Mouse (Mus musculus): ENCODE results near the gene Eepd1. TPM values are rescaled to one million over a fixed set of nuclear protein-coding genes. Genes with fewer than 3 reads are reported as not detected.

Eepd1 gene
- polyA plus RNA-seq, 1 experiment from 2014 or later, result 19.1 TPM

DNA sequence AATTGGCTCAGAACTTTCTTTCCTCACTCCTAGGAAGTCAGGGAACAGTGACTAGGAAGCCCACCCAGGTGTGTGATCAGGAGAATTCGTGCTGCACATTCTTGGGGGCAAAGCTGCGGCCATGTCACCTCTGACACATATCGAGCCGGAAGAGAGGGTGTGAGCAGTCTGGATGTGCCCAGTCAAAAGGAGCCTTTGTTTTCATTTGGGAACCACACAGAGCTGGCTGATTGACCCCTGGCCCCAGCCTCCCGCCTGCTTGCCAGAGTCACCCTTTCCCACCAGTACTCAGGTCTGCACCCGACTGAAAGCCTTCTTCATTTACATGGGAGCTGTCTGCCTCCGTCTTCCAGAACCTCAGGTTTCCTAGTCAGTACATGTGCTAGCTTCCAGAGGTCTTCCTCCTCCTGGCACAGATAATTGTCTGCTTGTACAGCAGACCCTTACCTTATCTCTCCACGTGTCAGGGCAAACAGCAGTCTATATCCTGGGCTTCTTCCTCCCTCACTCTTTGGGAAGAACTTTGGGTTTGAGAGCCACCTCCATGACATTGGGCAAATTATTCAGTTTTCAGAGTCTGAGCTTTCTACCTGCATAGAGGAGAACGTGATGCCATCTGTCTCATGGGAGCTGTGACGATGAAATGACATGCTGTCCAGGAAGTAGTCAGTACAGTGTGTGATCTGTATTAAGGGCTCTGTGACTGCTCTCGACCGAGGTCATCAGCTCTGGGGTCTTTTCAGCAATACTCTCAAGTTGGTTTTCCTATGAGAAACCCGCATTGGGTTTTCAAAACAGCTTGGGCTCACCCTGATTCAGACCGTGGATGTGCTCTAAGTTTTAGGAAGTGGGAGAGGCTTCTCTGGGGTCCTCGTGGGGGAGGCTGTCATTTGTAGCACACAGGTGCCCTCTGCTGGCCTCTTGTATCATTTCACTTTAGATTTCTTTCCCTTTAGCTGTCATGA, 110.3 kb downstream of the Eepd1 start:
- Histone ChIP-seq H3K9me3 (replicated peaks; ENCODE audit: control insufficient read depth, low read length) (no peaks in the 10 kb centered on the region), H3K4me1 (ENCODE audit: control insufficient read depth, insufficient read depth, low read length) (peaks cover 12% of the 10 kb centered on the region), H3K4me2 (ENCODE audit: low read depth, low read length) (peak overlapping the region; percentile 55), H3K27me3 (ENCODE audit: control insufficient read depth, insufficient read depth, low read length) (no peaks in the 10 kb centered on the region), H3K27ac (ENCODE audit: low read length) (no peak overlapping the region), H3K36me3 (ENCODE audit: control insufficient read depth, insufficient read depth) (peaks cover 3% of the 10 kb centered on the region; the same call in 1 of the 2 replicates), H3K9ac (ENCODE audit: low read length) (peak overlapping the region; percentile 6; the same call in 1 of the 2 replicates), H3K4me3 (ENCODE audit: low read length) (peak overlapping the region; percentile 24)
- WGBS, result 28% methylated on average over 15 of the region's 15 CpGs
- ATAC-seq (replicated peaks; ENCODE audit: extremely low read depth, insufficient read depth, low FRiP score), result peak; percentile 63

DNA sequence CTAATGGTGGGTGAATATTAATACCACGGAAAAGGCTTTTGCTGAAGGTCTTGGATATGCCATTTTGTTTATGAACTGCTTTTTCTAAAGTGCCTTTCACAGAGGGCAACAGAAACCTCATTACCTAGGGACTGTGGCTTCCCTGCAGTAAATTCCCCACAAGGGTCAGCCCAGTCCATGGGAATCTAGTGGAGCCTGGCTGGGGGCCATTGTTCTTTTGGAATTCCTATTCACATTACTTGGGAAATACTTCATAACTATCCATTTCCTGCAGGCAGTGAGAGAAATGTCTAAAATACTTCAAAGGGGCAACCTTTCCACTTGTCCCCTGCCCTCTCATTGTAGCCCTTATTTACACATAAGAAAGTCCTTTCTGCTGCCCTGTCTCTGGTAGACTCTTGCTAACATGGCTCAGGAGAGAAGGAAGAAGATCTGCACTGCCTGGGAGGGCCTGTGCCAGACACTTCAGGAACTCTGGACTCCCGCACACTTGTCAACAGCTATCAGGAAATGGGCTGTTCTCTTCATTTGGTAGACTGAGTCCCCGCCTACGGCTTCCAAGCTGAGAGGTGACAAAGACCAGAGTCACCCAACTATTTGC, 111.1 kb downstream of the Eepd1 start:
- 44% methylated on average over 4 of the region's 4 CpGs for WGBS
- H3K4me2 ChIP-seq (ENCODE audit: low read depth, low read length), result peak overlapping the region; percentile 55
- H3K9me3 ChIP-seq (replicated peaks; ENCODE audit: control insufficient read depth, low read length), result no peaks in the 10 kb centered on the region
- no peaks in the 10 kb centered on the region for H3K27me3 ChIP-seq (ENCODE audit: control insufficient read depth, insufficient read depth, low read length)
- ATAC-seq (replicated peaks; ENCODE audit: extremely low read depth, insufficient read depth, low FRiP score), result 0 out of 2 replicates have a peak, but pooled peaks have one; percentile 16
- H3K27ac ChIP-seq (ENCODE audit: low read length), result no peak overlapping the region
- H3K9ac ChIP-seq (ENCODE audit: low read length), result no peak overlapping the region
- no peak overlapping the region for H3K4me3 ChIP-seq (ENCODE audit: low read length)
- H3K4me1 ChIP-seq (ENCODE audit: control insufficient read depth, insufficient read depth, low read length), result peaks cover 12% of the 10 kb centered on the region
- no peaks in the 10 kb centered on the region; the same call in 1 of the 2 replicates for H3K36me3 ChIP-seq (ENCODE audit: control insufficient read depth, insufficient read depth)

DNA sequence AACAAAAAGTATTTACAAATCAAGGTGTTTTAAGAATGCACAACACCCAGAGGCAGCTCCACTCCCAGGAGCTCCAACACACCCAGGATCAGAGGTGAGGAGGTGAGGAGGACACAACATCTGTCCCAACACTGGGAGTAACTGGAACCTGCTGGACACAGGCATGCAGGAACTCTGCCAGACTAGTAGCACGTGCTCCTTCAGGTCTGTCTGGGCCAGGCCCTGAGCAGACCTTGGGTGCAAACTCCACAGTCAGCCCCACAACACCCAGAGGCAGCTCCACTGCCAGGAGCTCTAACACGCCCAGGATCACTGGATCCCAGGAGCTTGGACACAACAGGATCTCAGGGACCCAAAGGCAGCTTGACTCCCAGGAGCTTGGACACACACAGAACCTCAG, 143.4 kb downstream of the Eepd1 start:
- Histone ChIP-seq H3K36me3 (ENCODE audit: control insufficient read depth, insufficient read depth) (no peaks in the 10 kb centered on the region), H3K4me1 (ENCODE audit: control insufficient read depth, insufficient read depth, low read length) (no peaks in the 10 kb centered on the region), H3K4me2 (ENCODE audit: low read depth, low read length) (no peak overlapping the region), H3K27me3 (ENCODE audit: control insufficient read depth, insufficient read depth, low read length) (no peaks in the 10 kb centered on the region), H3K9ac (ENCODE audit: low read length) (no peak overlapping the region), H3K27ac (ENCODE audit: low read length) (no peak overlapping the region), H3K9me3 (replicated peaks; ENCODE audit: control insufficient read depth, low read length) (no peaks in the 10 kb centered on the region), H3K4me3 (ENCODE audit: low read length) (no peak overlapping the region)
- ATAC-seq (replicated peaks; ENCODE audit: extremely low read depth, insufficient read depth, low FRiP score), result no peak
- WGBS, result 60% methylated on average over 2 of the region's 2 CpGs

DNA sequence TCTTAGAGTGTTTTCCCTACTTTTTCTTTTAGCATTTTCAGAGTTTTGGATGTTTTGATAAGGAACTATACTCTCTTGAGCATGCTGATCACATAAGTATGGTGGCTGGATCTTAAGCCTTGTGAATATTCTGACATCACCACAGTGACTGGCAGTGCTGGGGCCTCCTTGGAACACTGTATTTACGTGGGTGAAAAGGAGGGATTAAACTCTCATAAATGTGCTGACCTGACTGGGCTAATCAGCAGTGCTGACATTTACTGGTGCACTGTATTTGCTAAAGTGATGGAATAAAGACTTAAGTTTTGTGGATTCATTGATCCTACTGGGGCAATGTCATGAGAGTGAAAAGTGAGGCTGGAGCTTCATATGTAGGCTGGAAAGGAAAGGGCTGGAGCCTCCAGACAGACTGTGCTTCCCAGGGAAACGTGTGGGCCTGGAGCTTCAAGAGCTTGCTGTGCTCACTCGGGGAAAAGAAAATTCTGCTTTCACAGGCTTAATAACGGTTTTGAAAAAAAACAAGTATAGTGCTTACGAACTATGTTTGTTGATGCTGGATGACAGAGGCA, 148.3 kb downstream of the Eepd1 start:
- H3K9ac ChIP-seq (ENCODE audit: low read length), result no peak overlapping the region
- H3K27ac ChIP-seq (ENCODE audit: low read length), result no peak overlapping the region
- H3K36me3 ChIP-seq (ENCODE audit: control insufficient read depth, insufficient read depth), result no peaks in the 10 kb centered on the region
- no peaks in the 10 kb centered on the region for H3K9me3 ChIP-seq (replicated peaks; ENCODE audit: control insufficient read depth, low read length)
- no peaks in the 10 kb centered on the region for H3K4me1 ChIP-seq (ENCODE audit: control insufficient read depth, insufficient read depth, low read length)
- WGBS, result 67% methylated on average over 5 of the region's 5 CpGs
- H3K4me2 ChIP-seq (ENCODE audit: low read depth, low read length), result no peak overlapping the region
- no peak overlapping the region for H3K4me3 ChIP-seq (ENCODE audit: low read length)
- no peaks in the 10 kb centered on the region for H3K27me3 ChIP-seq (ENCODE audit: control insufficient read depth, insufficient read depth, low read length)
- no peak for ATAC-seq (replicated peaks; ENCODE audit: extremely low read depth, insufficient read depth, low FRiP score)

Other genes starting within 250 kb of the Eepd1 start
- gene Sept7, start 229.1 kb upstream of the Eepd1 start, polyA plus RNA-seq (2015; fragmentation: Nextera tagmentation; extraction: Ambion mirVana), result 228 and 273 TPM in 2 replicates